Mouse (Mus musculus): ENCODE measurements around the gene Babam2.
A peak's percentile ranks its signal among the peaks of the same experiment; 100 is the strongest.
"Not testable (repeated sequence)": the region's sequence is repeated elsewhere in the genome, so short reads cannot be mapped to it uniquely, and the experiment has no call there.

Babam2 gene

DNA sequence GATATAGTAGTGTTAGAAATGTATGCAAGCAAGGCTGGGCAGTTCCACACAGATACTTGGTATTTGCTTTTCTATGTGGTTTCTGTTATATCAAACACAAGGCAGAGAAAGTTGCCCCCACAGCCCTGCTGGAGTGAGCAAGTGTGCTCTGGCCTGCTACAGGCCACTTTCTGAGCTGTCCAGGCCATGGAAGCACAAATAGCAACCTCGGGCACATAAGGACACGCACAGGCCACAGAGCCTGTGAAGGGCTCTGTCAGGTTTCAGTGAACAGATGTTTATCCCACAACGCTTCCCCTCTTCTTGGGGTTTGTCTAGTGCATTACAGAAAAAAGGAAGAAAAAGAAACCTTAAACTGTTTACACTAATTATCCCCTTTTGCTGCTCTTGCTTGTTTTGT lies 236.9 kb downstream of the Babam2 start:
- DNase-seq (ENCODE audit: low read depth, low spot score): no peak

- no peak for DNase-seq (ENCODE audit: low read depth, low spot score)
Observed at GRCm38 (mm10) chr5:31935936-31936335, 238.5 kb downstream of the Babam2 start.

DNA sequence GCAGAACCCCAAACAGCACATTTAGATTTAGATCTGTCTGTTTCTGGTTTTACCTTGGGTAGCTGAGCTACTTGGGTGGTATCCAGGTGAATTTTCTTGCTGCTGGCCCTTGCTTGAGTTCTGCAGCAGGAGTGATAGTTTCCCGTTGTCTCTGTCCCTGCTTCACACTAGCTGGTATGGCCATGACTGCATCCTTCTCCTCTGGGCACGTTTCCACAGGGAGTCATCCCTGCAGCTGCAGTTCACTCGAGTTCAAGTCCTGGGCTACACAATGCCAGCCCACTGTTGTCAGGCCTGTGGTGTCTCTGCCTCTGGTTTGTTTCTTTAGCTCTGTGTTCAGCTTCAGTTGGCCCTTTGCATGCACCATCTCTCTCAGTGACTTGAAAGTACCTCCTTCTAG lies 239.0 kb downstream of the Babam2 start:
- no peak for DNase-seq (ENCODE audit: low read depth, low spot score)

DNA sequence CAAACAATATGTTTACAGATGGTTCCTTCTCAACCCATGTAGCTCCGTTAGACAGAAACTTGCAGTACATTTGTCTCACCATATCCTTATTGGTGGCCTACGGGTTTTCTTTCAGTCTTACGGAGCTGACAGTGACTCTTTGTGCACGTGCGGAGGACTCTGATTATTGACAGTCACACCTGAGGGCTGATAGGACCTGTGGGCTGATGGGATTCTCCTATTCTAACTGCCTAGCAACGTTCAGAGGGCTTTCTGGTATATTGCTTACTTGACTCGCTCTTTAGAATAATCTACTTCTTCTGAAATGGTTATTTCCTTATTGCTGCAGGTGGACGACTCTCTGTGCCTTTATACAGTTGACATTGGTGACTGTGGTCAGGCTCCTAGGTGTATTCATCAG lies 243.4 kb downstream of the Babam2 start:
- no peak for DNase-seq (ENCODE audit: low read depth, low spot score)

GRCm38 (mm10) chr5:31947185-31947584 lies 249.7 kb downstream of the Babam2 start:
- peak; percentile 43 for DNase-seq (ENCODE audit: low read depth, low spot score)

DNA sequence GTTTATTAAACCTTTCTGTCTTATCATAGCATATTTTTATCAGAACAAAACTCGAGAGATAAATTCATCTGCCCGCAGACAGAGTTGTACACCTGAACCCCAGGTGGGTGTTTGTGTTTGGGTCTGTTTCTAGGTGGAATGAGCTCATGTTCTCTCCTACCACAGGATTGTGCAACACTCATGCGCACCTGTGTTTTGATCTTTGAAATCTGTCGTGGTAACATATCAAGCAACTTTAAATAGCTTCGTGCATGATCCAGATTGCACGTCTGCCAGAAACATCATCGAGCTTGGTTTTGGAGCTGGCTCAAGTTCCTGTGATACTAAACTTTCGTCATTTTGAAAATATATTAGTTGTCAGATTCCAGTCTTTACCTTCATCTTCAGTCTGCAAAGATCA lies 251.9 kb downstream of the Babam2 start:
- no peak for DNase-seq (ENCODE audit: low read depth, low spot score)

GRCm38 (mm10) chr5:31950532-31950931 lies 253.0 kb downstream of the Babam2 start:
- DNase-seq (ENCODE audit: low read depth, low spot score): no peak

DNA sequence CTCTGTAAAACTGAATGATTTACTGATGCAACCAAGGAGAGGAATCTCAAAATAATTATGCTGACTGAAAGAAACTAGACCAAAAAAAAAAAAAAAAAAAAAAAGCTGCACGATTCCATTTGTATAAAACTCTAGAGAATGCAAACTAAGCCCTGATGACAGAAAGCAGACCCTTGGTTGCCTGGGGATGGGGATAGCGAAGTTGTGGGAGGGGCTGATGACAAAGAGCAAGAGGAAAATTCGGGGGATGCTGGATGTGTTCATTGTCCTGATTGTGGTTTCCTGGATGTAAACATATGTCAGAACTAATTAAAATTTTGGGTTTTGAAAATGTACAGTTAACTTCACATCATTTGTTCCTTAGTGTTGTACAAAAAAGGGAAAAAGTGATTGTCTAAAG lies 257.7 kb downstream of the Babam2 start:
- DNase-seq (ENCODE audit: low read depth, low spot score): no peak

DNA sequence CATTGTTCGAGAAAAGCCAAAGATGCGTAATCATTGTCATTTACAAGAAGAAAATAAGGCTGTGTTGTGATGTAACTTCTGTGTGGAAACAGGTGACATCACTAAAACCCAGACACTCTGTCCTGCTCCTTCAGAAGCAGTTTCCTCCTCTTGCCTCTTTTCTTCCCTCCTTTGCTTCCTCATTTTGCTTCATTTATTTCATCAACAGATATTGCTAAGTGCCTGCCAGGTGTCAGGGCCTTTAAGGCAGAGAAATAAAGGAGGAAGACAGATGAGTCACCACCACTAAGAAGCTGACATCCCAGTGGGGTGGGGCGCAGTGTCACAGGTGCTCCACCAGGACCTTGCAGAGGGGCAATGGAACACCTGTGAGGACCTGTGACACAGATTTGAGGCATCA lies 258.9 kb downstream of the Babam2 start:
- no peak for DNase-seq (ENCODE audit: low read depth, low spot score)

GRCm38 (mm10) chr5:31959886-31960285 lies 262.4 kb downstream of the Babam2 start:
- no peak for DNase-seq (ENCODE audit: low read depth, low spot score)

DNA sequence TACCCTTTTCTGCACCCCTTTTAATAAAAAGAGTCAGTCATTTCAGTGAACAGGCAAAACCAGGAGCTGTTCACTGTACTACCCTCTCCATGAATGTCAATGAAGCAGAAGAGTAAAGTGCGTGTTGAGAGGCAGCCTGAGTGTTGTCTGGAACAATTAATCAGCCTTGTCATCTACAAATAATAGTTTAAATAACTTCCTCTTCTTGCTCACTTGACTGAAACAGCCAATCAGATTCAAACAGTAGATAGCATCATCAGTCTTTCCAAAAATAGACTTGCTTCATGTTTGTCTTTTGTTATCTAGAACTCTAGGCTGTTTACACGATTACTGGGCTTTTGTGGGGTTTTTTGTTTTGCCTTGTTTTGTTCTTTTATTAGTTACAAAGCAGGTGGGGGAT lies 263.9 kb downstream of the Babam2 start:
- DNase-seq (ENCODE audit: low read depth, low spot score): no peak

DNA sequence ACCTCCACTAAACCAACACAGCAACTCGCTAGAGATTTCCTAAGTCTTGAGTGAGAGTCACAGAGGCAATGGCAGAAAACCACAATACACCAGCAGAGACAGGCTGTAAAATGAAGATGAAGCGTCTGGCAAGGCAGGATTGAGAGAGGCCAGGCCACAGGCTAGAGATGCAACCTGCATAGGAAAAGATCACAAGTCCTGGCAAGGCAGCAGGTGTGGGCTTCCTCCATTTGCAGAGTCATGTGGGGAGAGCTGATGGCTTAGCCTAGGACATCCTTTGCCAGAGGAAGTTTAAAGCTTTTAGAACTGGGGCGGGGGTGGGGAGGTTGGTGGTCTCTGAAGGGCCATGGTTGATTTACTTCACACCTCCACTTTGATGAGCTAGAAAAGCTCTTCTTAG lies 264.9 kb downstream of the Babam2 start:
- no peak for DNase-seq (ENCODE audit: low read depth, low spot score)

DNA sequence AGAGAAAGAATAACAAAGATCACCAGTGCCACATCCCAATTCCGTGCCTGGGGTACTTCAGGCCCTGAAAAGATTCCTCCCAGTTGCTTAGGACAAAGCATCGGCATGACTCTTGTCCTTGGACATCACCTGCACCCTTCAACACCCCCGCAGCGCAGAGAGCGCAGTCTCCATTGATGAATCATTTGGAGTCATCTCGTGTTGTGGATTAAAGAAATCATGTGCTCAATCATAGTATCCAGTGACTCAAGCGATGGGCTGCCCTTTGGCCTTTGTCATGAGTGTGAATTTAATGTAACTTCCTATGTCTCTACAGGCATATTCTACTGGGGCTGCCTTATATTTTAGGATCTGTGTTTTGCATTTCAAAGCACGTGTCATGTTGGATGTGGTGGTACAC lies 265.9 kb downstream of the Babam2 start:
- DNase-seq (ENCODE audit: low read depth, low spot score): no peak

DNA sequence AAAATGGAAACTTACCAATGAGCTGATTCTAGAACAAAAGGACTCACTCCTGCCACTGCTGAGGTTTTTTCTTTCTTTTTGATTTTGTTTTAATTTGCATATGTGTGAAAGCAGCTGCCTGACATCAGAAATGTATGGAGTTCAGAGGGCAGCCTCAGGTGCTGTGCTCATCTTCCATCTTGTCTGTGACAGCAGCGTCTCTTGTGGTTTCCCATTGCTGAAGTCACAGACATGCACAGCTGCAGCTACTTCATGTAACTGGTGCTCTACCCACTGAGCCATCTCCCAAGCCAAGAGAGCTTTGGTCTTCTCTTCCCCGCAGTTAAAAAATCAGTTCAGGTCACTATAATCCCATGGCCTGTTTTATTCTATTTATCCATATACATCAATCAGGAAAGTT lies 266.4 kb downstream of the Babam2 start:
- DNase-seq (ENCODE audit: low read depth, low spot score): no peak

- DNase-seq (ENCODE audit: low read depth, low spot score): no peak
Observed at GRCm38 (mm10) chr5:31966741-31967140, 269.3 kb downstream of the Babam2 start.

DNA sequence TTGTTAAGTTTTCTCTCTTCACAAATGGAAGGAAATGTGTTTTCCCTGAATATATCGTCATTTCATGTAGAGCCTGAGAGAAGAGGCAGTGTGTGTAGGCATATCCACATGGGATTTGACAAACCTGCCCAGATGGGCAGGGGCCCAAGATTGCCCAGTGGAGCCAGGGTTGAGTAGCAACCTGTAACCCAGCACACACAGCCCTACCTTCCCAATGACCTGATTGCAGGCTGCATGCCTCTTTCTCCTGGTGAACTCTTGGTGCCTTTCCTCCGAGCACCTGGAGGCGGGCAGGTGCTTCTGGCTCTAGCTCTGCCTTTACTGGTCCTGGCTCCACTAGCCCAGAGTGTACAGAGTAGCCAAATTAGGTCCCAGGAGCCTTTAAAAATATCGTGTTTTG lies 270.0 kb downstream of the Babam2 start:
- DNase-seq (ENCODE audit: low read depth, low spot score): no peak

- peak; percentile 18 for DNase-seq (ENCODE audit: low read depth, low spot score)
Observed at GRCm38 (mm10) chr5:31968046-31968506, 270.6 kb downstream of the Babam2 start.

GRCm38 (mm10) chr5:31972416-31972815 lies 274.9 kb downstream of the Babam2 start:
- DNase-seq (ENCODE audit: low read depth, low spot score): not testable (repeated sequence)

GRCm38 (mm10) chr5:31974614-31975168 lies 277.2 kb downstream of the Babam2 start:
- peak; percentile 30 for DNase-seq (ENCODE audit: low read depth, low spot score)

GRCm38 (mm10) chr5:31982061-31982460 lies 284.6 kb downstream of the Babam2 start:
- DNase-seq (ENCODE audit: low read depth, low spot score): no peak

GRCm38 (mm10) chr5:31983161-31983560 lies 285.7 kb downstream of the Babam2 start:
- DNase-seq (ENCODE audit: low read depth, low spot score): no peak

GRCm38 (mm10) chr5:31983817-31984368 lies 286.4 kb downstream of the Babam2 start:
- no peak for DNase-seq (ENCODE audit: low read depth, low spot score)

DNA sequence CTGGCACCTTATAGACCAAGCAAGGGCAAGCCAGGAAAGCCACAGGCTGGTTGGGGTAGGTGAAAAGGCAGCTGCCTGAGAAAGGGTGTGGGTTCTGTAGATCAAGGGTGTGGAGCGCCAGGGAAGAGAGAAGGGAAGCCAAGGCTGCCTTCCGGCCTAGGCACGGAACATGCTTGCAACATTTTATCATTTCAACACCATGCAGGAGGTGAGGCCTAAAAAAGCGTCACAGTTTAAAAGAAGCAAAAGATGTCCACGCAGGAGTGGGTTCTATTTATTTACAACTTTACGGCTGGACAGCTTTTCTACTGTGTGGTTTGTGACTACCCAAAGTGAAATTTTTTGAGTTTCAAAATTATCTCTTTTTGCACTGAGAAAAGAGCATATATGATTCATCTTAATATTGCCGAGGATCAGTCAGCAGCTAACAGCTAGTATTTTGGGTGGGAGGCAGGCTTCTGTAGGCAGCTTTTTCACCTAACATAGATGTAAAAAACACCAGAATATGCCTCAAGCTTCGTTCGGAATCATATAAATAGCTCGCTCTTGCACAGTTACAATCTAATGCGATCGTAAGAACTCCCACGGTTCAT lies 287.0 kb downstream of the Babam2 start:
- DNase-seq (ENCODE audit: low read depth, low spot score): no peak

- DNase-seq (ENCODE audit: low read depth, low spot score): no peak
Observed at GRCm38 (mm10) chr5:31985021-31985420, 287.5 kb downstream of the Babam2 start.
